Mouse (Mus musculus) MEL (cell line): ENCODE data around the gene Akr1b8. TPM values are rescaled to one million over a fixed set of nuclear protein-coding genes. Genes with fewer than 3 reads are reported as not detected.

Experiments used
- DNase-seq: peaks from one replicate; pipeline ENCODE4 v3.0.0; 2011; ENCODE audit warnings: low read depth, low spot score
- H3K27ac ChIP-seq: 2 replicates; pipeline ENCODE4 v1.5.1; 2012; ENCODE audit warnings: low read depth, mild to moderate bottlenecking, control low read depth, low read length, moderate library complexity; ENCODE audit not compliant: control insufficient read depth
- H3K27me3 ChIP-seq, 2 experiments: fragments of 150-350 bp in 1 of 2; sonication (generic) in 1 of 2; 2 replicates each; pipeline ENCODE4 v1.6.1; 2012; ENCODE audit warnings: low read length in 2 of 2, mild to moderate bottlenecking in 2 of 2, improper control_type of control experiment in 1 of 2, moderate library complexity in 1 of 2; ENCODE audit not compliant: insufficient read depth in 2 of 2, control insufficient read depth in 1 of 2
- H3K36me3 ChIP-seq, 2 experiments: 2 replicates each; pipeline ENCODE4 v1.6.1; 2012 to 2014; ENCODE audit warnings: low read length in 2 of 2, improper control_type of control experiment in 1 of 2, inconsistent platforms in 1 of 2, mild to moderate bottlenecking in 1 of 2; ENCODE audit not compliant: insufficient read depth in 2 of 2, control insufficient read depth in 1 of 2
- H3K4me1 ChIP-seq, 2 experiments: fragments of 150-350 bp in 1 of 2; sonication (generic) in 1 of 2; 2 replicates each; pipeline ENCODE4 v1.6.1; 2012; ENCODE audit warnings: low read length in 2 of 2, improper control_type of control experiment in 1 of 2, mild to moderate bottlenecking in 1 of 2; ENCODE audit not compliant: insufficient read depth in 2 of 2, control insufficient read depth in 1 of 2
- H3K4me3 ChIP-seq, 2 experiments: fragments of 150-350 bp in 1 of 2; sonication (generic) in 1 of 2; 2 replicates each; pipeline ENCODE4 v1.5.1; 2012; ENCODE audit warnings: low read depth in 2 of 2, low read length in 2 of 2, mild to moderate bottlenecking in 2 of 2, moderate library complexity in 2 of 2, control low read depth in 1 of 2, improper control_type of control experiment in 1 of 2; ENCODE audit not compliant: control insufficient read depth in 1 of 2, insufficient read depth in 1 of 2
- H3K79me2 ChIP-seq: 2 replicates; pipeline ENCODE4 v1.6.1; 2012; ENCODE audit warnings: mild to moderate bottlenecking, low read length, moderate library complexity; ENCODE audit not compliant: control insufficient read depth, poor library complexity, insufficient read depth
- H3K9ac ChIP-seq: 2 replicates; pipeline ENCODE4 v1.6.1; 2012; ENCODE audit warnings: low read depth, mild to moderate bottlenecking, control low read depth, low read length, moderate library complexity; ENCODE audit not compliant: control insufficient read depth, poor library complexity, severe bottlenecking
- H3K9me3 ChIP-seq: fragments of 150-350 bp; sonication (generic); replicated peaks from 2 replicates; pipeline ENCODE4 v1.6.1; 2012; ENCODE audit warnings: mild to moderate bottlenecking, low read length, improper control_type of control experiment, moderate library complexity; ENCODE audit not compliant: insufficient read depth
- BHLHE40 ChIP-seq: IDR thresholded peaks from 2 replicates; pipeline ENCODE4 v1.6.1; 2012; ENCODE audit warnings: low read depth, mild to moderate bottlenecking, inconsistent platforms, low read length, improper control_type of control experiment, borderline replicate concordance
- CHD2 ChIP-seq: IDR thresholded peaks from 2 replicates; pipeline ENCODE4 v1.6.1; 2011; ENCODE audit warnings: low read length, improper control_type of control experiment
- CTCF ChIP-seq, 3 experiments: IDR thresholded peaks in 2 of 3; conservative IDR thresholded peaks in 1 of 3; 2 replicates each; pipeline ENCODE4 v1.5.1; 2011 to 2012; ENCODE audit warnings: low read length in 3 of 3, low read depth in 2 of 3, mild to moderate bottlenecking in 2 of 3, improper control_type of control experiment in 1 of 3, inconsistent platforms in 1 of 3, mixed read lengths in 1 of 3, moderate library complexity in 1 of 3; ENCODE audit not compliant: control insufficient read depth in 1 of 3, insufficient read depth in 1 of 3, poor library complexity in 1 of 3, severe bottlenecking in 1 of 3
- ETS1 ChIP-seq: IDR thresholded peaks from 2 replicates; pipeline ENCODE4 v1.6.1; 2012; ENCODE audit warnings: low read depth, mild to moderate bottlenecking, inconsistent platforms, low read length, improper control_type of control experiment, moderate library complexity
- JUND ChIP-seq: IDR thresholded peaks from 2 replicates; pipeline ENCODE4 v1.6.1; 2011; ENCODE audit warnings: low read depth, mild to moderate bottlenecking, improper control_type of control experiment, low read length
- KAT2A ChIP-seq: conservative IDR thresholded peaks from 2 replicates; pipeline ENCODE4 v1.6.1; 2012; ENCODE audit warnings: low read depth, low read length, improper control_type of control experiment, inconsistent platforms
- MAX ChIP-seq: IDR thresholded peaks from 2 replicates; pipeline ENCODE4 v1.6.1; 2011; ENCODE audit warnings: low read length, improper control_type of control experiment
- NELFE ChIP-seq: IDR thresholded peaks from 2 replicates; pipeline ENCODE4 v1.6.1; 2011; ENCODE audit warnings: low read depth, low read length, improper control_type of control experiment
- NRF1 ChIP-seq: IDR thresholded peaks from 2 replicates; pipeline ENCODE4 v1.6.1; 2014; ENCODE audit warnings: low read depth, mild to moderate bottlenecking, inconsistent platforms, low read length, improper control_type of control experiment, moderate library complexity; ENCODE audit not compliant: poor library complexity, insufficient read depth, severe bottlenecking
- POLR2AphosphoS2 ChIP-seq: IDR thresholded peaks from 2 replicates; pipeline ENCODE4 v1.6.1; 2011; ENCODE audit warnings: low read length, improper control_type of control experiment
- POLR2AphosphoS5 ChIP-seq: IDR thresholded peaks from 2 replicates; pipeline ENCODE4 v1.6.1; 2012; ENCODE audit warnings: low read depth, borderline replicate concordance, mild to moderate bottlenecking, inconsistent platforms, low read length, moderate library complexity, mixed read lengths
- SIN3A ChIP-seq: IDR thresholded peaks from 2 replicates; pipeline ENCODE4 v1.6.1; 2012; ENCODE audit warnings: low read length, improper control_type of control experiment, inconsistent platforms
- TAL1 ChIP-seq: IDR thresholded peaks from 2 replicates; pipeline ENCODE4 v1.6.1; 2012; ENCODE audit warnings: mild to moderate bottlenecking, inconsistent platforms, low read length, moderate library complexity, mixed read lengths
- USF1 ChIP-seq: IDR thresholded peaks from 2 replicates; pipeline ENCODE4 v1.6.1; 2014; ENCODE audit warnings: low read depth, mild to moderate bottlenecking, inconsistent platforms, low read length, improper control_type of control experiment, moderate library complexity
- ZMIZ1 ChIP-seq: IDR thresholded peaks from 2 replicates; pipeline ENCODE4 v1.6.1; 2012; ENCODE audit warnings: low read depth, mild to moderate bottlenecking, inconsistent platforms, low read length, improper control_type of control experiment, moderate library complexity
- polyA plus RNA-seq, 2 experiments: library from polyadenylated mRNA; stranded (reverse) in 1 of 2; unstranded in 1 of 2; fragments of >175 nt in 1 of 2; fragments of >200 nt in 1 of 2; gene quantifications; 2 replicates each; pipeline versions ENCODE4 v1.2.1 to v1.2.4; 2012; ENCODE audit warnings: low replicate concordance in 2 of 2, low read depth in 1 of 2; ENCODE audit not compliant: insufficient read length in 2 of 2, insufficient read depth in 1 of 2, missing spikeins in 1 of 2
- total RNA-seq: library from RNA; depleted of rRNA; stranded (reverse); fragments of 300-350 nt; gene quantifications from 2 replicates; pipeline ENCODE4 v1.2.3, GENCODE M21; 2012

The Akr1b8 gene
- total and polyA plus RNA-seq, 3 experiments = not detected

DNA sequence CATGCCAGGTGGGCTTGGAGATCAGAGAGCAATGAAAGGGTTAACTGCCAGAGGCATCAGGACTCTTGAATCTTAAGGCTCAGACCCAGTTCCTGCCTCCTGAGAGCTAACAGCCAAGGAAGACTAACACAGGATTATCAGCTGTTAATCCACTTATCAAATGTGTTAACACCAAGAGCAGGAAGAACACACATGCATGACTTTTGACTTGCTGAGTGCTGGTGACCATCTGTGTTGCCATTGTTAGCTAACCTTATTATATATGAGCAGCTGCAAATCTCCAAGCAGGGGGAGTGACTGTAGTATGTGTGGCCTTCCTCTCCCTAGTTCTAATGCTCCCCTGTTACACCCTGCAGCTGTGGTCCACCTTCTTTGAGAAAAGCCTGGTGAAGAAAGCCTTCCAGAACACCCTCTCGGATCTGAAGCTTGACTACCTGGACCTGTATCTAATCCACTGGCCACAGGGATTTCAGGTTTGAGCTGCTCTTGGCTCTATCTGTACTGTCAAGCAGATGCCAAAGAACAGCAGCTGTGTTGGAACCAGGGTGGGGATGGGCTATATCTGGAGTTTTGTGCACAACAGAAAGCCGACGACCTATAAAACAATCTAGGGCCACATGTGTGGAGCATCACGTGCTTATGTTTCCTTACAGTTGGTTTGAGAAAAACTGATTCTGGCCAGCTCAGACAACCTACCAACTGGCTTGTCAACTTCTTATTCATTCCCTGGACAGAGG lies 34.7 kb downstream of the Akr1b8 start:
- no peak for TF ChIP-seq POLR2AphosphoS2
- TF ChIP-seq KAT2A = no peak
- no peak for TF ChIP-seq ZMIZ1
- no peak for TF ChIP-seq NRF1
- TF ChIP-seq SIN3A = no peak
- TF ChIP-seq MAX = no peak
- no peak for TF ChIP-seq NELFE
- TF ChIP-seq BHLHE40 = no peak
- TF ChIP-seq CHD2 = no peak
- TF ChIP-seq TAL1 = no peak
- TF ChIP-seq POLR2AphosphoS5 = no peak
- TF ChIP-seq ETS1 = no peak
- TF ChIP-seq JUND = no peak
- no peak for TF ChIP-seq USF1
- TF ChIP-seq CTCF (IDR thresholded peaks at IDR 0.05 in 2 of 3, conservative IDR thresholded peaks at IDR 0.05 in 1 of 3; ENCODE audit: control insufficient read depth in 1 of 3, insufficient read depth in 1 of 3, low read depth in 2 of 3, low read length in 3 of 3, poor library complexity in 1 of 3, severe bottlenecking in 1 of 3) = no peak

DNA sequence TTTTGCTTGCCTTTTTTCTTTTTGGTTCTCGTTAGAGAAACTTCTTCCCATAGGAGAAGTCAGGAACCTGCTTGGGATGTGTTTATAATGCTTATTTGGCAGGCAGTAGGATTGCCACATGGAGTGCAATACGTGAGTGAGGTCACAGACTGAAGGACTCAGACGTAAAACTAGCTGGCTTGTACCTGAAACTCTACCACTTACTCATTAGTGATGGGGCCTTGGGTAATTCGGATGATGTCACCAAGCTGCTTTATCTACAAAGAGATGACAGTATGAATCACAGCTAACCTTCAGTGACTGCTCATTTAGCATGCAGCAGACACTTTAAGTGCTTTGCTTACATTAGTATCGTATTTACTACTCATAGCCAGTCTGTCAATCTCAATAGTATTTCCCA lies 42.0 kb downstream of the Akr1b8 start:
- no peaks in the 10 kb centered on the region for H3K27me3 ChIP-seq
- DNase-seq = no peak
- H3K36me3 ChIP-seq = no peaks in the 10 kb centered on the region; a peak in 1 of 4 replicates
- H3K27ac ChIP-seq = no peak overlapping the region
- H3K4me1 ChIP-seq = 0 out of 4 replicates have a peak, but pooled peaks cover 0 to 4% of the 10 kb centered on the region in 2 experiments
- no peak overlapping the region for H3K4me3 ChIP-seq
- H3K79me2 ChIP-seq = no peaks in the 10 kb centered on the region
- H3K9me3 ChIP-seq = no peaks in the 10 kb centered on the region
- TF ChIP-seq MAX = no peak
- H3K9ac ChIP-seq = no peak overlapping the region

More for the DNA sequence above, 34.7 kb downstream of the Akr1b8 start:
- Histone ChIP-seq H3K9ac (no peak overlapping the region), H3K79me2 (no peaks in the 10 kb centered on the region), H3K36me3 (no peaks in the 10 kb centered on the region; a peak in 1 of 4 replicates), H3K4me3 (no peak overlapping the region), H3K9me3 (no peaks in the 10 kb centered on the region), H3K27me3 (no peaks in the 10 kb centered on the region), H3K27ac (no peak overlapping the region), H3K4me1 (no peaks in the 10 kb centered on the region)
- DNase-seq = no peak
